Mouse (Mus musculus): ENCODE data around the gene Trim30a.
"Not testable (repeated sequence)": the region's sequence is repeated elsewhere in the genome, so short reads cannot be mapped to it uniquely, and the experiment has no call there.

Trim30a gene

DNA sequence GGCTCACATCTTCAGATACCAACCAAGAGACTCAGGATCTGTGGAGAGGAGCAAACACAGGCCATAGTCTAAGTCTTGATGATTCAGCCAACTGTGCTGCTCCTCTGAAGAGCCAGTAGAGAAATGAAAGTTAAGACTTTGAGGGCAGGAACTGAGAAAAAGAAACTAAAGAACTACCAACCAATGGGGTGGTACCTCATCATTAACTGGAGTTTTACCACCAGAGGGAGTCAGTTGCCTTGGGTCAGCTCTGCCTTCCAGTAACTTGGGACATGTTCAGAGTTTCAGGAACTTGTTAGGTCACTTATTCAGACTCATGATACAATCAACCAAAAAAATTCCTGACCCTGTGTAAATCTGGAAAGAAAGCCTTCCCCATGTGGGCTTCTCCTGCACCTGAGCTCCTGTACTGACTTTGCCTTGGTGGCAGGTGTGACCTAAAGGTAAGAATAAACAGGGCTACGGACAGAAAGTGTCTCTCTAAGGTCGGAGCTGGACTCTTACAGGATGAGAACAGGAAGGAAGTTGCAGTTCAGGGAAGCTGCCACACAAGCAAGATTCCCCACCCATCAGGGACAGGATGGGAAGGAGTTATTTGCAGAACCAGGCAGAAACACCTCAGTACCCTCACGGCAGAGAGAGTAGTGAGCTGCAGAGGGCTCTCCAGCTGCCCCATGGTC is at the start of gene Trim30a:
Gene Trim30a, minus strand, starts transcription at position 129 of the 680 bp plus-strand sequence.
- no peak for DNase-seq (ENCODE audit: extremely low read depth, low read depth)

GRCm38 (mm10) chr7:104507421-104508065 is 42.5 kb upstream of the Trim30a start, which contains the start of gene Trim30d:
Gene Trim30d, minus strand, starts transcription at chr7:104507849.
- DNase-seq (ENCODE audit: extremely low read depth, low read depth) = not testable (repeated sequence)

DNA sequence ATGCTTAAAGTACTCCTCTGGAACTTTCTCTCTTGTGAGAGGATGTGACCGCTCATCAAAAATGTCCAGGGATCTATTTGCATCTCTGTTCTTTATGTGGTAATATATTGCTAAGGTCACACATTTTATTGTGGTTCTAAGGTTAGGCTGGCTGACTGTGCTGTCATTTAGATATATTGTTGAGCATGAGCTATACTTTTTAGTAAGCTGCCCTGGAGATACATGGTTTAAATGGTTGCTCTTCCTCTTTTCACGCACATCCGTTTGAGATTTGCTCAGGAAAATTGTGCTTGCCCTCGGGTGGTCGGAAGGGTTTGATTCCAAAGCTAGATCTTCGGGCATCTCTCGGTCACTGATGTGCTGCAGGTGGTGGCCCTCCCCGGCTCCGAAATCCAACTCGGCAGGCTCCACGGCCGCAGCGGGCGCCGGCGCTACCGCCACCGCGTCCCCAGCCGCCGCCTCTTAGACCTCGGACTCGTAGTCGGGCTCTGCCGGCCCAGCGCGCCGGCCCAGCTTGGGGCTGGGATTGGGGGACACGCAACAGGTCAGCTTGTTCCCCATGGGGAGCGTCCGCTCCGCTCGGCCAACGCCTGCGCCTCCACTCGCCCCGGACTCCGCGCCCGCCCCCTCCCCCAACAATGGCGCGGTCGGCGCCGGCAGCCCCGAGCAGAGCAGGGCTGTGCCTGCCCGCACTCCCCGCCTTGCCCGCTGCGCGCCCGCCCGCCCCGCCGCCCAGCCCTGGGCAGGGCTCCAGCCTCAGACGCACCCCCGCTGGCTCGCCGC is 36.8 kb upstream of the Trim30a start:
- DNase-seq (ENCODE audit: extremely low read depth, low read depth) = no peak

DNA sequence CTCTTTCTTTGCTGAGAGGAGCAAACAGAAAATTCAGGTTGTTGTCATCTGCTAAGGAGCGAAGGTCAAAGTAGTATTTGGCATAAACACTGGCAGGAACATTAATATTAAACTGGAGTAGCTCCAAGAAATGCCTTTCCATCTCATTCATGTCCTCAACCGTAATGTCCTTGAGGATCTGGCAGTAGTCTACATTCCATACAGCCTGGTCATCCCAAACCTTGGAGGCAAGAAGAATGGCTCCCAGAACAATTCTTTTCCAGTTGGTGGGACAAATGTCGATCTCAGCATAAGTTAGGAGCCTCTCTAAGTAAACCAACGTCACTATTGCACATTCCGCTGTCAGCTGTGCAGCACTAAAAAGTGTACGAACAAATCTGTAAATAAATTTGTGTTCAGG is 36.2 kb upstream of the Trim30a start:
- not testable (repeated sequence) for DNase-seq (ENCODE audit: extremely low read depth, low read depth)

GRCm38 (mm10) chr7:104499464-104499863 is 34.5 kb upstream of the Trim30a start:
- DNase-seq (ENCODE audit: extremely low read depth, low read depth) = not testable (repeated sequence)

DNA sequence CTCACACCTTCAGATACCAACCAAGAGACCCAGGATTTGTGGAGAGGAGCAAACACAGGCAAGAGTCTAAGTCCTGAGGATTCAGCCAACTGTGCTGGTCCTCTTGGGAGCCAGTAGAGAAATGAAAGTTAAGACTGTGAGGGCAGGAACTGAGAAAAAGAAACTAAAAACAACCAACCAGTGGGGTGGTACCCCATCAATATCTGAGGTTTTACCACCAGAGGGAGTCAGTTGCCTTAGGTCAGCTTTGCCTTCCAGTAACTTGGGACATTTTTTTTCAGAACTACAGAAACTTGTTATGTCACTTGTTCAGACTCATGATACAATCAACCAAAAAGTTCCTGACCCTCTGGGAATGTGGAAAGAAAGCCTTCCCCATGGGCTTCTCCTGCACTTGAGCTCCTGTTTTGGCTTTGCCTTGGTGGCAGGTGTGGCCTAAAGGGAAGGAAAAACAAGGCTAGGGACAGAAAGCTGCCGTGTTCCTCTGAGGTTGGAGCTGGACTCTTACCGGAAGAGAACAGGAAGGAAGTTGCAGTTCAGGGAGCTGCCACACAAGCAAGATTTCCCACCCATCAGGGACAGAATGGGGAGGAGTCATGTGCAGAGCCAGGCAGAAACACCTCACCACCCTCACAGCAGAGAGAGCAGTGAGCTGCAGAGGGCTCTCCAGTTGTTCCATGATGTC is 18.9 kb downstream of the Trim30a start:
- peak; percentile 21 for DNase-seq (ENCODE audit: extremely low read depth, low read depth)

DNA sequence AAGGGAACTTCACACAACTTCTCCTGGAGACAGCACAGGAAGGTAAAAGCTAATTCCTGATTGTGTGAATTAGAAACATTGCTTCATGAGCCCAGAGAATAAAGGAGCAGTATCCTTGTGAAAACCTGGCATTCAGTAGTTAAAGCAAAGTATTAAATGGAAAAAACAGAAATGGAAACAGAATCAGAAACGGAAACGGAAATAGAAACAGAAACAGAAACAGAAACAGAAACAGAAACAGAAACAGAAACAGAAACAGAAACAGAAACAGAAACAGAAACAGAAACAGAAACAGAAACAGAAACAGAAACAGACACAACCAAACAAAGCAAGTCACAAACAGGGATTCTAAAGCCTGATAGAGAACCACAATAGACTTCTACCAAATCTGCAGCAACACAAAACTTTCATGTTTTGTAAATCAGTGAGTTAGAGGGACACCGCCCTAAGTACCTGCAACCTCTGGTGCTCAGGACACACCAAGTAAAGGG is 60.5 kb downstream of the Trim30a start:
- no peak for DNase-seq (ENCODE audit: extremely low read depth, low read depth)

DNA sequence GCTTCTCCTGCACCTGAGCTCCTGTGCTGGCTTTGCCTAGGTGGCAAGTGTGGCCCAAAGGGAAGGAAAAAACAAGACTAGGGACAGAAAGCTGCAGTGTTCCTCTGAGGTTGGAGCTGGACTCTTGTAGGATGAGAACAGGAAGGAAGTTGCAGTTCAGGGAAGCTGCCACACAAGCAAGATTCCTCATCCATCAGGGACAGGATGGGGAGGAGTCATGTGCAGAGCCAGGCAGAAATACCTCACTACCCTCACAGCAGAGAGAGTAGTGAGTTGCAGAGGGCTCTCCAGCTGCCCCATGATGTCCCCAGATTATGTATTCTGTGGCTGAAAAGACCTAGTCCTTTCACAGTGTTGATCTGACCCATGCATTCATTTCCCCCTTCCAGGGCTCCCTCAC is 63.9 kb downstream of the Trim30a start:
- no peak for DNase-seq (ENCODE audit: extremely low read depth, low read depth)

- DNase-seq (ENCODE audit: extremely low read depth, low read depth) = no peak
Observed at GRCm38 (mm10) chr7:104400698-104401097, 64.3 kb downstream of the Trim30a start, which contains the start of gene Trim30c. Gene Trim30c, minus strand, starts transcription at chr7:104400837.

GRCm38 (mm10) chr7:104398492-104398891 is 66.5 kb downstream of the Trim30a start:
- DNase-seq (ENCODE audit: extremely low read depth, low read depth) = no peak

GRCm38 (mm10) chr7:104369736-104370414 is 95.1 kb downstream of the Trim30a start, which contains the start of gene Trim30b:
Gene Trim30b, minus strand, starts transcription at chr7:104369884.
- peak; percentile 38 for DNase-seq (ENCODE audit: extremely low read depth, low read depth)

DNA sequence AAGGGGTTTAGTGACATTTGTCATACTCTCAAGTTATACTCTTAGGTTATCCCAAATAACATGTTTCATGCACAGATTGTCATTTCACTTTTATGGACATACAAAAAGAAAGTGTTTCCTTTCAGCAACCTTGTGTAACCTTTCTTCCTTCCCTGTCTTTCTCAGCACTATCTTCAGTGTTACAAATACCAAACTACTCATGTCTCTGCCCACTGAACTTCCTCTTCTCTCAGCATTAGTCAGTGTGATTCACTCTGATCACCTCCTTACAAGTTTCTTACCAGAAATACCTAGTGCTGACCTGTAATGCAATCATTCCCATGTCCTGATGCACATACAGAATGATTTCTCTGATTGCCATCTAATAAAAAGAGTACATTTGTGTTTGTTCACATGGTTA is 98.7 kb downstream of the Trim30a start:
- no peak for DNase-seq (ENCODE audit: extremely low read depth, low read depth)

All from MEL-GATA-1-ER (cell line).